Mouse (Mus musculus) thymus, adult 18-20 months (tissue): ENCODE data around the gene Pmepa1.

Experiments
- DNase-seq, 2 experiments: peaks; one replicate each; pipeline ENCODE4 v3.0.0; 2022; ENCODE audit warnings: mixed read lengths in 2 of 2

Pmepa1 gene

GRCm38 (mm10) chr2:173224832-173225231 is 51.5 kb downstream of the Pmepa1 start:
- DNase-seq = no peak

GRCm38 (mm10) chr2:173224097-173224496 is 52.2 kb downstream of the Pmepa1 start:
- DNase-seq = no peak

- no peak for DNase-seq
Measured at GRCm38 (mm10) chr2:173223496-173223895, 52.8 kb downstream of the Pmepa1 start.

GRCm38 (mm10) chr2:173220754-173221153 is 55.6 kb downstream of the Pmepa1 start:
- DNase-seq = peak in 1 of 2 experiments; percentile 0

- peak in 1 of 2 experiments; percentile 27 for DNase-seq
Measured at GRCm38 (mm10) chr2:173219256-173219954, 56.9 kb downstream of the Pmepa1 start.

- DNase-seq = peak in 1 of 2 experiments; percentile 61
Measured at GRCm38 (mm10) chr2:173218416-173219141, 57.8 kb downstream of the Pmepa1 start, which contains the start of gene Zbp1. Zbp1 (minus strand) TSS chr2:173218923.

- no peak for DNase-seq
Measured at GRCm38 (mm10) chr2:173217763-173218258, 58.5 kb downstream of the Pmepa1 start.

GRCm38 (mm10) chr2:173217246-173217645 is 59.1 kb downstream of the Pmepa1 start:
- no peak for DNase-seq

GRCm38 (mm10) chr2:173216840-173217239 is 59.5 kb downstream of the Pmepa1 start:
- no peak for DNase-seq

GRCm38 (mm10) chr2:173212227-173212626 is 64.1 kb downstream of the Pmepa1 start:
- no peak for DNase-seq

GRCm38 (mm10) chr2:173209091-173209815 is 67.1 kb downstream of the Pmepa1 start:
- no peak for DNase-seq

GRCm38 (mm10) chr2:173207051-173207450 is 69.3 kb downstream of the Pmepa1 start:
- DNase-seq = no peak

- no peak for DNase-seq
Measured at GRCm38 (mm10) chr2:173205563-173206099, 70.7 kb downstream of the Pmepa1 start.

GRCm38 (mm10) chr2:173204671-173205070 is 71.7 kb downstream of the Pmepa1 start:
- no peak for DNase-seq

- DNase-seq = no peak
Measured at GRCm38 (mm10) chr2:173203726-173204125, 72.6 kb downstream of the Pmepa1 start.

- DNase-seq = no peak
Measured at GRCm38 (mm10) chr2:173202924-173203689, 73.2 kb downstream of the Pmepa1 start.

- no peak for DNase-seq
Measured at GRCm38 (mm10) chr2:173194796-173195195, 81.5 kb downstream of the Pmepa1 start.

GRCm38 (mm10) chr2:173187182-173187855 is 89.0 kb downstream of the Pmepa1 start:
- DNase-seq = peak in 1 of 2 experiments; percentile 7

GRCm38 (mm10) chr2:173186047-173186943 is 90.0 kb downstream of the Pmepa1 start:
- DNase-seq = peak; percentile 53 to 57

- peak in 1 of 2 experiments; percentile 2 for DNase-seq
Measured at GRCm38 (mm10) chr2:173185282-173185681, 91.1 kb downstream of the Pmepa1 start.
